Mouse (Mus musculus) midbrain, embryonic 14.5 days (tissue): ENCODE data around the gene Mcpt4. TPM values are rescaled to one million over a fixed set of nuclear protein-coding genes. Genes with fewer than 3 reads are reported as not detected.
"Not testable (repeated sequence)": the region's sequence is repeated elsewhere in the genome, so short reads cannot be mapped to it uniquely, and the experiment has no call there.

Source experiments
- ATAC-seq: fragments of 200-750 bp; cut with Nextera tagmentation; 2 replicates; pipeline ENCODE4 v1.8.0; 2017; ENCODE audit warnings: moderate number of reproducible peaks, moderate library complexity; ENCODE audit not compliant: low FRiP score, low TSS enrichment
- DNase-seq: peaks from one replicate; pipeline ENCODE4 v3.0.0-alpha.2; 2015
- H3K27ac ChIP-seq: fragments of 300-500 bp; sonication (generic); replicated peaks from 2 replicates; pipeline ENCODE4 v1.5.1; 2014; ENCODE audit warnings: mild to moderate bottlenecking, low read depth, low read length, moderate library complexity
- H3K27me3 ChIP-seq: fragments of 300-500 bp; sonication (generic); 2 replicates; pipeline ENCODE4 v1.6.1; 2014; ENCODE audit warnings: low read length, control low read depth, mixed read lengths; ENCODE audit not compliant: control insufficient read depth, insufficient read depth
- H3K36me3 ChIP-seq: fragments of 300-500 bp; sonication (generic); 2 replicates; pipeline ENCODE4 v1.6.1; 2014; ENCODE audit warnings: low read length, control low read depth; ENCODE audit not compliant: control insufficient read depth, insufficient read depth
- H3K4me1 ChIP-seq: fragments of 300-500 bp; sonication (generic); 2 replicates; pipeline ENCODE4 v1.6.1; 2014; ENCODE audit warnings: mild to moderate bottlenecking, antibody characterized with exemption, low read length, control low read depth; ENCODE audit not compliant: control insufficient read depth, insufficient read depth
- H3K4me2 ChIP-seq: fragments of 300-500 bp; sonication (generic); 2 replicates; pipeline ENCODE4 v1.6.1; 2014; ENCODE audit warnings: mild to moderate bottlenecking, low read length, moderate library complexity
- H3K4me3 ChIP-seq: fragments of 300-500 bp; sonication (generic); replicated peaks from 2 replicates; pipeline ENCODE4 v1.5.1; 2014; ENCODE audit warnings: low read depth, low read length
- H3K9ac ChIP-seq: fragments of 300-500 bp; sonication (generic); replicated peaks from 2 replicates; pipeline ENCODE4 v1.6.1; 2014; ENCODE audit warnings: mild to moderate bottlenecking, low read length, moderate library complexity
- H3K9me3 ChIP-seq: fragments of 300-500 bp; sonication (generic); 2 replicates; pipeline ENCODE4 v1.6.1; 2016; ENCODE audit warnings: low read length, control low read depth, mixed read lengths; ENCODE audit not compliant: control insufficient read depth
- WGBS: fragments of 180-500 bp; shearing (Covaris S2); extraction: QIAGEN DNeasy Blood & Tissue Kit; methylation state at CpG from one replicate; pipeline ENCODE4 v1.1.7; 2014; 5-methylcytosine and 5-hydroxymethylcytosine counted together
- polyA plus RNA-seq: library from polyadenylated mRNA; unstranded; fragments of >200 nt; fragmentation: Nextera tagmentation; extraction: Ambion mirVana; gene quantifications from 2 replicates; pipeline ENCODE4 v1.2.1, GENCODE M21; 2014

Mcpt4 gene
- polyA plus RNA-seq, 1 experiment from 2014 or later: not detected

- DNase-seq: no peak
- WGBS: 95% methylated on average over 2 of the region's 2 CpGs
Observed at GRCm38 (mm10) chr14:56085167-56085566, 23.1 kb upstream of the Mcpt4 start, which contains the start of gene Mcpt8. Mcpt8 (minus strand) TSS chr14:56085273.

GRCm38 (mm10) chr14:56082016-56082415 lies 19.9 kb upstream of the Mcpt4 start:
- 75% methylated on average over 4 of the region's 4 CpGs for WGBS

More at GRCm38 (mm10) chr14:56085167-56085566, 23.1 kb upstream of the Mcpt4 start, which contains the start of gene Mcpt8:
- Histone ChIP-seq H3K9me3 (no peaks in the 10 kb centered on the region), H3K4me3 (no peak within 1 kb of the TSS), H3K4me2 (no peak within 1 kb of the TSS), H3K9ac (no peak within 1 kb of the TSS), H3K36me3 (no peaks in the 10 kb centered on the region), H3K27ac (no peak within 1 kb of the TSS), H3K27me3 (no peaks in the 10 kb centered on the region), H3K4me1 (no peaks in the 10 kb centered on the region)
- no peak for ATAC-seq

GRCm38 (mm10) chr14:56057722-56058121 lies 4.4 kb downstream of the Mcpt4 start:
- DNase-seq (no peak), ATAC-seq (no peak)
- no peak overlapping the region for H3K9ac ChIP-seq
- H3K9me3 ChIP-seq: no peaks in the 10 kb centered on the region
- H3K27ac ChIP-seq: no peak overlapping the region
- H3K4me3 ChIP-seq: no peak overlapping the region
- no peaks in the 10 kb centered on the region for H3K4me1 ChIP-seq
- H3K36me3 ChIP-seq: no peaks in the 10 kb centered on the region
- 84% methylated on average over 4 of the region's 4 CpGs for whole genome bisulfite sequencing
- H3K4me2 ChIP-seq: no peak overlapping the region
- no peaks in the 10 kb centered on the region for H3K27me3 ChIP-seq

More at GRCm38 (mm10) chr14:56082016-56082415, 19.9 kb upstream of the Mcpt4 start:
- DNase-seq (no peak), ATAC-seq (no peak)
- no peak overlapping the region for H3K4me3 ChIP-seq
- no peak overlapping the region for H3K9ac ChIP-seq
- H3K36me3 ChIP-seq: no peaks in the 10 kb centered on the region
- H3K27me3 ChIP-seq: no peaks in the 10 kb centered on the region
- H3K4me2 ChIP-seq: no peak overlapping the region
- H3K4me1 ChIP-seq: no peaks in the 10 kb centered on the region
- H3K27ac ChIP-seq: no peak overlapping the region
- H3K9me3 ChIP-seq: no peaks in the 10 kb centered on the region

GRCm38 (mm10) chr14:56055408-56055807 lies 6.7 kb downstream of the Mcpt4 start:
- no peak overlapping the region for H3K9ac ChIP-seq
- H3K9me3 ChIP-seq: no peaks in the 10 kb centered on the region
- H3K36me3 ChIP-seq: no peaks in the 10 kb centered on the region
- WGBS: 87% methylated on average over 3 of the region's 3 CpGs
- no peaks in the 10 kb centered on the region for H3K4me1 ChIP-seq
- no peak overlapping the region for H3K27ac ChIP-seq
- ATAC-seq (no peak), DNase-seq (no peak)
- H3K4me3 ChIP-seq: no peak overlapping the region
- no peak overlapping the region for H3K4me2 ChIP-seq
- H3K27me3 ChIP-seq: no peaks in the 10 kb centered on the region

- DNase-seq, H3K9ac ChIP-seq, H3K4me2 ChIP-seq, H3K9me3 ChIP-seq, ATAC-seq, H3K36me3 ChIP-seq, H3K4me1 ChIP-seq, H3K27me3 ChIP-seq, H3K27ac ChIP-seq, H3K4me3 ChIP-seq: not testable (repeated sequence)
- 60% methylated on average over 1 of the region's 1 CpGs for WGBS
Observed at GRCm38 (mm10) chr14:56041792-56042191, 20.3 kb downstream of the Mcpt4 start, which contains the start of gene Mcpt2. Mcpt2 (plus strand) TSS chr14:56042041.

GRCm38 (mm10) chr14:56034433-56034832 lies 27.7 kb downstream of the Mcpt4 start:
- no peaks in the 10 kb centered on the region for H3K9me3 ChIP-seq
- H3K27me3 ChIP-seq: no peaks in the 10 kb centered on the region
- no peaks in the 10 kb centered on the region for H3K4me1 ChIP-seq
- ATAC-seq (no peak), DNase-seq (no peak)
- H3K36me3 ChIP-seq: no peaks in the 10 kb centered on the region
- H3K4me3 ChIP-seq: no peak overlapping the region
- no peak overlapping the region for H3K4me2 ChIP-seq
- no peak overlapping the region for H3K27ac ChIP-seq
- WGBS: 94% methylated on average over 2 of the region's 2 CpGs
- no peak overlapping the region for H3K9ac ChIP-seq

GRCm38 (mm10) chr14:56030395-56030794 lies 31.7 kb downstream of the Mcpt4 start, which contains the start of gene Mcpt9:
Mcpt9 (minus strand) TSS chr14:56030495.
- not testable (repeated sequence) for H3K9ac ChIP-seq, H3K9me3 ChIP-seq, ATAC-seq, H3K27ac ChIP-seq, H3K36me3 ChIP-seq, DNase-seq, H3K27me3 ChIP-seq, H3K4me3 ChIP-seq, H3K4me2 ChIP-seq, H3K4me1 ChIP-seq
- WGBS: 86% methylated on average over 3 of the region's 3 CpGs

- not testable (repeated sequence) for DNase-seq, H3K27me3 ChIP-seq, H3K4me3 ChIP-seq, H3K36me3 ChIP-seq, H3K9ac ChIP-seq, H3K9me3 ChIP-seq, H3K4me2 ChIP-seq, ATAC-seq, H3K27ac ChIP-seq, H3K4me1 ChIP-seq
- WGBS: 86% methylated on average over 3 of the region's 4 CpGs
Observed at GRCm38 (mm10) chr14:56021305-56021704, 40.8 kb downstream of the Mcpt4 start.

GRCm38 (mm10) chr14:56019446-56019845 lies 42.7 kb downstream of the Mcpt4 start:
- no peak overlapping the region for H3K27ac ChIP-seq
- H3K4me1 ChIP-seq: no peaks in the 10 kb centered on the region
- no peaks in the 10 kb centered on the region for H3K27me3 ChIP-seq
- ATAC-seq (no peak), DNase-seq (no peak)
- 79% methylated on average over 1 of the region's 1 CpGs for WGBS
- H3K4me3 ChIP-seq: no peak overlapping the region
- no peak overlapping the region for H3K4me2 ChIP-seq
- no peaks in the 10 kb centered on the region for H3K36me3 ChIP-seq
- no peaks in the 10 kb centered on the region for H3K9me3 ChIP-seq
- H3K9ac ChIP-seq: no peak overlapping the region
